Mouse (Mus musculus): Measurements from ENCODE around the gene Gm20388.

The Gm20388 gene

GRCm38 (mm10) chr8:120259206-120259605, 348.6 kb downstream of the Gm20388 start:
- DNase-seq (ENCODE audit: low read depth, low spot score): no peak

- no peak for DNase-seq (ENCODE audit: low read depth, low spot score)
Measured at GRCm38 (mm10) chr8:120260677-120261076, 350.0 kb downstream of the Gm20388 start.

DNA sequence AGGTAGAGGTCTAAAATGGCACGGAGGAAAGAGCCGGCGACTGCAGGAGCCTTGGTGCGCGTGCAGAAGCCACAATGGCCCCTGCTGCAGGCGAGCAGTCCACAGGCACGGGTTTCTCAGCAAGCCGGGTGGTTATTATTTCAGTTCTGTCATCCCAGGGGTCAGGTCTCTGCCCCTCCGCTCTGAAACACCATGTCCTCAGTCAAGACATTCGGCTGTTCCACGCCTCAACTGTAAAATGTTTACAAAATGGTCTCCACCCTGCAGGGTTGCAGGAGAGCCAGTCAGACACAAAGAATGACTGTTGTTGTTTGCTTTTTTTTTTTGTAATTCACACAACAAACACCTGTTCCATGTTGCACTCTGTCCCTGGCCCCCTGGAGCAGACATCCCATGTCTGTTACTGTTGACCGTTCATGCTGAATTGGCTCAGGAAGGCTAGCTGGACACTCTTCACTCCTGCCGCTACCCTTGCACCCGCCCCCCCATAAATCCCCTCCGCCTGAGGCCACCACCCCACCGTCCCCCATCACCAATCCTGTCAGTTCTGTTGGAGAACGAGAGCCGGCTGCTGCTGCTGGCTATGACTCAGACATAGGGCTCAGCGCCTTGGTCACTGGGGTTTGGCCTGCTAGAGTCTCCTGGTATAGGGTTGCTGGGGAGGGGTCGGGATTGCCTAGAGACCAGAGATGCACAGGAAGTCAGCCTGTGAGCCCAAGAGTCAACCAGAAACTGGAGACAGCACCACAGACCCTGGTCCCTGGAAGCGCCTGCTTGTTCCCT, 350.9 kb downstream of the Gm20388 start:
- no peak for DNase-seq (ENCODE audit: low read depth, low spot score)

DNA sequence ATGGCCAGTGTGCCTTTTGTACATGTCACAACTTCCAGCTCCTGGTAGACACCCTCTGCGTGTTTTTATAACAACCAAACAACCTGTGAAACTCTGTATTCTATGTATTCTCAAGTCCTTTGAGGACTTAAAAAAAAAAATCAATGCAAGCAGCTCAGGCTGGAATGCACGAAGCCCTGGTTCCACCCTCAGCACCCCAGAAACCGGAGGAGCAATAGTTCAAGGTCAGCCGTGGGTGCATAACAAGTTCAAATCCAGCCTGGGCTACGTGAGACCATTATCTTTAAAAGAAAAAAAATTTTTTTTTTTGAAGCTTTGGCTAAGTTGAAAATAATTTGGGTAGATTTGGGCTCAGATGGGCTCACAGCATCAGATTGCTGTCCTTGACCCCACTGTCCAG, 353.2 kb downstream of the Gm20388 start:
- DNase-seq (ENCODE audit: low read depth, low spot score): no peak

DNA sequence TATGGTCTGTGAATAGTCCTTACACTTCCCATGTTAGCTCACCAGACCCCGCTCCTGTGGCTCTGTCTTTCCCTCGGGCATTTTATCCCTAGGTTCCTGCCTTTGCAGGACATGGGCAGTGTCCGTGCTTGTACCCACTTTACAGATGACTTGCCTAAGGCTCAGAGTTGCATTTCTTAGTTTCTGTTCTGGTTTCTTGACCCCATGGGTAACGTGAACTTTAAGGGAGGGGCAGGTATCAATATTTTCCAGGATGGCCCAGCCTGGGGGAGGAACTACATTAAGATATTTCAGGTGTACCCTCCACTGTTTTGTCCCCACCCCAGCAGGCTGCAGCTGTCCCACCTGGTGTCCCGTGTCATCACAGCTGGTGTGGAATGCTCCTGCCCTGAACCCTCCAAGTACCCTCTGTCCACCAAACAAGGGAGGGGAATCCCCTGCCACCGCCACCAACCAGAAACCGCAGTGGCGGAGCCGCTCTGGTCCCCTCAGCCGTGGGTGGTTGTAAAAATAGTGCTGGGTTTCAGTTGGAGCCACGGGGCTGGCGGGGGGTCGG, 353.8 kb downstream of the Gm20388 start:
- no peak for DNase-seq (ENCODE audit: low read depth, low spot score)

DNA sequence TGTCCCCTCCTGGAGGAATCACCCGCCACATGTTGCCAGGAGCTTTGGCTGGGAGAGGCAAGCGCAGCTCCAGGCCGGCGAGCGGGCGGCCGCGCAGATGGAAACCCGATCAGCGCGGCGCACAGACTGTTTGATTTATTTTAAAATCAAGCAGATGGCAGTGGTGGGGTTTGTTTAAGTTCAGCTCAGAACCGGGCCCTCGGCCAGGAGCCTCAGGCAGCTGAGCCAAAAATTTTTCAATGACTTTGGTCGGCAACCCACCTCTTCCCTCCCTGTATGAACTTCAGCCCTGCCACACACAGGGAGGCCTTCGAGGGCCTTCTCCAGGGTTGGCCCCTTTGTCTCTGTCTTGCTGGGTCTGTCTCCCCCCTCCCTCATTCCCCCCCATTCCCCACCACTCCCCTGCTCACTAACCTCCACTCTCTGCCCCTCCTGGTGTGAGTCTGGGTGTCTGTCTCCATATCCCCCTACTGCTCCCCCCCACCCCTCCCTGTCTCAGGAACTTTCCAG, 354.4 kb downstream of the Gm20388 start:
- no peak for DNase-seq (ENCODE audit: low read depth, low spot score)

DNA sequence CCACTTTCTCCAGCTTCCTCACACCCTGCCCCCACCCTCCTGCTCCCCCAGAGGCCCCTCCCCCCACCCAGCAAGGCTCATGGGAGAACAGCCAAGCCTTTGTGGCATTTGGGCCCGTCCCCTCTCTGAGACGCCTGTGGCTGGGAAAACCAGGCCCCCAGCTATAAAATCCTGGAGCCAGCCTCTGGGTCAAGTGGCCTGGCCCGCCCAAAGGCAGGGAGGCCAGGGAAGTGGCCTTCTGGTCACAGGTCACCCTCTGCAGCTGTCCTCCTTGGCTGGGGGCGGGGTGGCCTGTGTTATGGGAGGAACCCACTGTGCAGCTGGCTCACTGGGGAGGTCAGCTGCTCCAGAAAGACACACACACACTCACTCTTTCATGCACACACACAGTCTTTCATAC, 354.8 kb downstream of the Gm20388 start:
- no peak for DNase-seq (ENCODE audit: low read depth, low spot score)

DNA sequence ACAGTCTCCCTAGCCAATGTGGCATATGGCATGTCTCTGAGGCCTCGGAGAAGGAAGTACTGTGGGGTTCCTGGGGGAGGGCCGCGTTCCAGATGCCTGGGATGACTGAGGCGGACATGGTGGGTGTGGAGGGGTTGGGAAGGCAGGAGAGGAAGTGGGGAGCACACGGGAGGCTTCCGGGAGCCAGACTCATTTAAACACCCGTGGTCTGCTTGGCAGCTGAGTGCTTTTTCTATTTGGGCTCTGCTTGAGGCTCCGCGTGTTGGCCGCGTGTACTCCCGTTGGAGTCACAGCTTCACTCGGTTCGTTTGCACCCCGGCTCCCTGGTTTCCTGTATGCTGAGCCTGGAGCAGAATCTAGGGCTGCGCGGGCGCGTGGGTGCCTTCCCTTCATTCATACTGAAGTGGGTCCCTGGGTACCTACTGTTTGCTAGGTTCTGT, 357.9 kb downstream of the Gm20388 start:
- no peak for DNase-seq (ENCODE audit: low read depth, low spot score)

GRCm38 (mm10) chr8:120270449-120270848, 359.8 kb downstream of the Gm20388 start:
- DNase-seq (ENCODE audit: low read depth, low spot score): no peak

GRCm38 (mm10) chr8:120273430-120273829, 362.8 kb downstream of the Gm20388 start:
- DNase-seq (ENCODE audit: low read depth, low spot score): no peak

DNA sequence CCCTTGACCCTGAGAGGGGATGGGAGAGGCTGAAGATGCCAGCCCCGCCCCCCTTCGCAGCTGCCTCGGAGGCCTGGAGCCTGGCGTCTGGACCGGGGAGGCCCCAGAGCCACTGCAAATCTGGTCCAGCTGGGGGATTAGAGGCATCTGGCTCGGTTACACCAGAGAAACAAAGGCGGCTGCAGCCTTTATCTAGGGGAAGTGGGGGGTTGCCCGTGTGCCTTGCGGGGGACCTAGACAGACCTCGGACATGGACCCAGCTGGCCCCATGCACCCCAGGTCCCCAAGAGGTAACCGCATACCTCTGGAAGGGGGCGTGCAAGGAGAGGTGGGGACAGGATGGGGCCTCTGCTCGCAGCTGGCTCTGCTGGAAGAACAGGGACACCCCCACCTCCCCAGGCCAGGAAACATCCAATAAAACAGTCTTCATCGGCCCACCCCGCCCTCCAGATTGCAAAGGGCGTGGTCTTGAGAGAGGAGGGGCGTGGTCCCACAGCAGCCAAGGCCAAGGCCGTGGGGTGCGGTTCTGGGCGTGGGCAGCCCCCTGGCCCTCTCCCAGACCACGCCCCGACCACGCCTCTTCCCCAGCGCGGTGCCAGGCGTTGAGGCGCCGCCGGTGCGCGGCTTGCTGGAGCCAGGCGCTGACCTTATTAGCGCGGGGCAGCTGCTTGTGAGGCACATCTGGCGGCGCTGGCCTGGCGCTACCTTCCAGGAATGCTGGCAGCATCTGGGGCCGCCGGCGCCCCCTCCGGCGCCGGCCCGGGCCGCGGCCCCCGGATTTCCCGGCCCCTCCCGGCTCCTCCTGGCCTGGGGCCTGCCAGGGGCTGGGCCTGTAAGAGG, 365.6 kb downstream of the Gm20388 start:
- no peak for DNase-seq (ENCODE audit: low read depth, low spot score)

GRCm38 (mm10) chr8:120276891-120277426, 366.3 kb downstream of the Gm20388 start:
- no peak for DNase-seq (ENCODE audit: low read depth, low spot score)

DNA sequence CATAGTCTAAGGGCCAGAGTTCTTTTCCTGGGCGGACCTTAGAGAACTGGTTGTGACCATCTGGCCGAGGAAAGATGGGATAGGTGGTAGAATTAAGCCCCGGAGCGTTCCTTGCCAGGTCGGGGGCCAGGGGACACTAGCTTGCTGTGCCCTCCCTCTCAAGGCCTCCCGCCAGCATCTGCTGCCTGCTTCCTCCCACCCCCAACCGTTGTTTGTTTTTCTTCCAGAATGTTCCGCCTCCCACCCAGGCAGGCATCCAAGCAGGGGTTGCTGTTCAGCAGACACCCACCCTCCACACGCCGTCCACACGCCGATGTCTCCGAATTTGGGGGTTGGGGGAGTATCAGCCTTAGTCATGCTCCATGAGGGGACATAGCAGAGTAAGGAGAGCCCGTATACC, 367.4 kb downstream of the Gm20388 start:
- no peak for DNase-seq (ENCODE audit: low read depth, low spot score)

- no peak for DNase-seq (ENCODE audit: low read depth, low spot score)
Measured at GRCm38 (mm10) chr8:120279418-120279817, 368.8 kb downstream of the Gm20388 start.

- DNase-seq (ENCODE audit: low read depth, low spot score): peak; percentile 67
Measured at GRCm38 (mm10) chr8:120281487-120281886, 370.8 kb downstream of the Gm20388 start.

- DNase-seq (ENCODE audit: low read depth, low spot score): no peak
Measured at GRCm38 (mm10) chr8:120282465-120282864, 371.8 kb downstream of the Gm20388 start.

GRCm38 (mm10) chr8:120284265-120284664, 373.6 kb downstream of the Gm20388 start:
- no peak for DNase-seq (ENCODE audit: low read depth, low spot score)

- no peak for DNase-seq (ENCODE audit: low read depth, low spot score)
Measured at GRCm38 (mm10) chr8:120285033-120285432, 374.4 kb downstream of the Gm20388 start.

GRCm38 (mm10) chr8:120285878-120286277, 375.2 kb downstream of the Gm20388 start:
- no peak for DNase-seq (ENCODE audit: low read depth, low spot score)

GRCm38 (mm10) chr8:120288122-120288908, 377.7 kb downstream of the Gm20388 start:
- no peak for DNase-seq (ENCODE audit: low read depth, low spot score)

- DNase-seq (ENCODE audit: low read depth, low spot score): no peak
Measured at GRCm38 (mm10) chr8:120289191-120289590, 378.6 kb downstream of the Gm20388 start.

Measured in retina, adult 2 months (tissue).